Mouse (Mus musculus): ENCODE data around the gene Cxcr5. TPM values are rescaled to one million over a fixed set of nuclear protein-coding genes. Genes with fewer than 3 reads are reported as not detected.

The Cxcr5 gene
- polyA plus RNA-seq, 1 experiment from 2014 or later: not detected

GRCm38 (mm10) chr9:44562936-44563335, 1.3 kb upstream of the Cxcr5 start:
- no peak for ATAC-seq (ENCODE audit: low FRiP score)
- Histone ChIP-seq H3K27ac (replicated peaks) (no peak overlapping the region), H3K4me3 (replicated peaks) (no peak overlapping the region), H3K36me3 (no peaks in the 10 kb centered on the region), H3K9me3 (replicated peaks) (no peaks in the 10 kb centered on the region), H3K4me1 (peaks cover 6% of the 10 kb centered on the region; the same call in 1 of the 2 replicates), H3K4me2 (no peak overlapping the region), H3K9ac (replicated peaks) (no peak overlapping the region), H3K27me3 (replicated peaks) (no peaks in the 10 kb centered on the region)
- 52% methylated on average over 12 of the region's 12 CpGs for WGBS

- Histone ChIP-seq H3K4me1 (no peaks in the 10 kb centered on the region), H3K27me3 (replicated peaks) (0 out of 2 replicates have a peak, but pooled peaks cover 3% of the 10 kb centered on the region), H3K4me3 (replicated peaks) (no peak overlapping the region), H3K9me3 (replicated peaks) (no peaks in the 10 kb centered on the region), H3K9ac (replicated peaks) (no peak overlapping the region), H3K27ac (replicated peaks) (no peak overlapping the region), H3K36me3 (no peaks in the 10 kb centered on the region), H3K4me2 (no peak overlapping the region)
- ATAC-seq (ENCODE audit: low FRiP score): no peak
- WGBS: 87% methylated on average over 8 of the region's 8 CpGs
Measured at GRCm38 (mm10) chr9:44552161-44552560, 9.5 kb downstream of the Cxcr5 start.

GRCm38 (mm10) chr9:44551138-44551537, 10.5 kb downstream of the Cxcr5 start:
- no peak overlapping the region for H3K4me3 ChIP-seq (replicated peaks)
- H3K9me3 ChIP-seq (replicated peaks): no peaks in the 10 kb centered on the region
- ATAC-seq (ENCODE audit: low FRiP score): no peak
- no peak overlapping the region for H3K27ac ChIP-seq (replicated peaks)
- 0 out of 2 replicates have a peak, but pooled peaks cover 3% of the 10 kb centered on the region for H3K27me3 ChIP-seq (replicated peaks)
- no peak overlapping the region for H3K9ac ChIP-seq (replicated peaks)
- WGBS: 87% methylated on average over 10 of the region's 10 CpGs
- no peak overlapping the region for H3K4me2 ChIP-seq
- no peaks in the 10 kb centered on the region for H3K4me1 ChIP-seq
- H3K36me3 ChIP-seq: no peaks in the 10 kb centered on the region

GRCm38 (mm10) chr9:44548412-44549152, 13.1 kb downstream of the Cxcr5 start:
- Histone ChIP-seq H3K27me3 (replicated peaks) (no peaks in the 10 kb centered on the region), H3K9me3 (replicated peaks) (no peaks in the 10 kb centered on the region), H3K27ac (replicated peaks) (no peak overlapping the region), H3K4me2 (no peak overlapping the region), H3K4me1 (no peaks in the 10 kb centered on the region), H3K36me3 (no peaks in the 10 kb centered on the region), H3K9ac (replicated peaks) (no peak overlapping the region), H3K4me3 (replicated peaks) (no peak overlapping the region)
- no peak for ATAC-seq (ENCODE audit: low FRiP score)
- 93% methylated on average over 8 of the region's 8 CpGs for WGBS

GRCm38 (mm10) chr9:44544986-44545385, 16.7 kb downstream of the Cxcr5 start:
- Histone ChIP-seq H3K4me1 (no peaks in the 10 kb centered on the region), H3K9ac (replicated peaks) (no peak overlapping the region), H3K27me3 (replicated peaks) (no peaks in the 10 kb centered on the region), H3K27ac (replicated peaks) (no peak overlapping the region), H3K9me3 (replicated peaks) (no peaks in the 10 kb centered on the region), H3K36me3 (no peaks in the 10 kb centered on the region), H3K4me2 (no peak overlapping the region), H3K4me3 (replicated peaks) (no peak overlapping the region)
- ATAC-seq (ENCODE audit: low FRiP score): no peak
- 80% methylated on average over 3 of the region's 3 CpGs for WGBS

GRCm38 (mm10) chr9:44542364-44542763, 19.3 kb downstream of the Cxcr5 start:
- no peaks in the 10 kb centered on the region for H3K9me3 ChIP-seq (replicated peaks)
- no peak overlapping the region for H3K9ac ChIP-seq (replicated peaks)
- no peak overlapping the region for H3K4me2 ChIP-seq
- no peaks in the 10 kb centered on the region for H3K36me3 ChIP-seq
- ATAC-seq (ENCODE audit: low FRiP score): no peak
- H3K4me1 ChIP-seq: no peaks in the 10 kb centered on the region
- no peak overlapping the region for H3K4me3 ChIP-seq (replicated peaks)
- 90% methylated on average over 4 of the region's 4 CpGs for WGBS
- H3K27me3 ChIP-seq (replicated peaks): no peaks in the 10 kb centered on the region
- no peak overlapping the region for H3K27ac ChIP-seq (replicated peaks)

- no peak overlapping the region for H3K9ac ChIP-seq (replicated peaks)
- no peak overlapping the region for H3K4me2 ChIP-seq
- no peak for ATAC-seq (ENCODE audit: low FRiP score)
- no peaks in the 10 kb centered on the region for H3K27me3 ChIP-seq (replicated peaks)
- no peaks in the 10 kb centered on the region for H3K36me3 ChIP-seq
- H3K4me3 ChIP-seq (replicated peaks): no peak overlapping the region
- WGBS: 82% methylated on average over 3 of the region's 3 CpGs
- H3K27ac ChIP-seq (replicated peaks): no peak overlapping the region
- no peaks in the 10 kb centered on the region for H3K9me3 ChIP-seq (replicated peaks)
- H3K4me1 ChIP-seq: no peaks in the 10 kb centered on the region
Measured at GRCm38 (mm10) chr9:44540676-44541075, 21.0 kb downstream of the Cxcr5 start.

- H3K4me3 ChIP-seq (replicated peaks): no peak overlapping the region
- H3K27me3 ChIP-seq (replicated peaks): no peaks in the 10 kb centered on the region
- no peak overlapping the region for H3K9ac ChIP-seq (replicated peaks)
- no peak overlapping the region for H3K27ac ChIP-seq (replicated peaks)
- H3K9me3 ChIP-seq (replicated peaks): no peaks in the 10 kb centered on the region
- H3K4me2 ChIP-seq: no peak overlapping the region
- WGBS: 41% methylated on average over 2 of the region's 2 CpGs
- no peaks in the 10 kb centered on the region for H3K4me1 ChIP-seq
- no peaks in the 10 kb centered on the region for H3K36me3 ChIP-seq
- ATAC-seq (ENCODE audit: low FRiP score): no peak
Measured at GRCm38 (mm10) chr9:44539816-44540421, 21.8 kb downstream of the Cxcr5 start.

- Histone ChIP-seq H3K4me2 (no peak overlapping the region), H3K4me1 (no peaks in the 10 kb centered on the region), H3K9ac (replicated peaks) (no peak overlapping the region), H3K27me3 (replicated peaks) (no peaks in the 10 kb centered on the region), H3K36me3 (no peaks in the 10 kb centered on the region), H3K9me3 (replicated peaks) (no peaks in the 10 kb centered on the region), H3K4me3 (replicated peaks) (no peak overlapping the region), H3K27ac (replicated peaks) (no peak overlapping the region)
- no peak for ATAC-seq (ENCODE audit: low FRiP score)
- 78% methylated on average over 19 of the region's 19 CpGs for WGBS
Measured at GRCm38 (mm10) chr9:44537625-44538301, 23.9 kb downstream of the Cxcr5 start.

- Histone ChIP-seq H3K4me2 (no peak overlapping the region), H3K9ac (replicated peaks) (no peak overlapping the region), H3K27ac (replicated peaks) (no peak overlapping the region), H3K4me3 (replicated peaks) (no peak overlapping the region), H3K4me1 (no peaks in the 10 kb centered on the region), H3K27me3 (replicated peaks) (no peaks in the 10 kb centered on the region), H3K36me3 (no peaks in the 10 kb centered on the region), H3K9me3 (replicated peaks) (no peaks in the 10 kb centered on the region)
- no peak for ATAC-seq (ENCODE audit: low FRiP score)
- 90% methylated on average over 6 of the region's 6 CpGs for WGBS
Measured at GRCm38 (mm10) chr9:44532991-44533580, 28.6 kb downstream of the Cxcr5 start.

- Histone ChIP-seq H3K9me3 (replicated peaks) (no peaks in the 10 kb centered on the region), H3K4me3 (replicated peaks) (no peak overlapping the region), H3K36me3 (no peaks in the 10 kb centered on the region), H3K4me1 (no peaks in the 10 kb centered on the region), H3K27me3 (replicated peaks) (no peaks in the 10 kb centered on the region), H3K9ac (replicated peaks) (no peak overlapping the region), H3K4me2 (no peak overlapping the region), H3K27ac (replicated peaks) (no peak overlapping the region)
- ATAC-seq (ENCODE audit: low FRiP score): no peak
- WGBS: 87% methylated on average over 8 of the region's 8 CpGs
Measured at GRCm38 (mm10) chr9:44528340-44528739, 33.3 kb downstream of the Cxcr5 start.

Data from neural tube, embryonic 15.5 days (tissue).